Mouse (Mus musculus) adrenal gland, adult 18-20 months (tissue): ENCODE data around the gene Grk5. TPM values are rescaled to one million over a fixed set of nuclear protein-coding genes. Genes with fewer than 3 reads are reported as not detected.
"Not testable (repeated sequence)": the region's sequence is repeated elsewhere in the genome, so short reads cannot be mapped to it uniquely, and the experiment has no call there.

Source experiments
- DNase-seq, 2 experiments: peaks; one replicate each; pipeline ENCODE4 v3.0.0; 2021 to 2022; ENCODE audit warnings: low spot score in 2 of 2
- total RNA-seq, 2 experiments: library from RNA; stranded (reverse); gene quantifications; 1 replicate in 1 of 2; 2 replicates in 1 of 2; pipeline ENCODE4 v1.2.3; 2021

Gene Grk5
- total RNA-seq, 2 experiments from 2014 or later = 23.3 to 47.1 TPM

DNA sequence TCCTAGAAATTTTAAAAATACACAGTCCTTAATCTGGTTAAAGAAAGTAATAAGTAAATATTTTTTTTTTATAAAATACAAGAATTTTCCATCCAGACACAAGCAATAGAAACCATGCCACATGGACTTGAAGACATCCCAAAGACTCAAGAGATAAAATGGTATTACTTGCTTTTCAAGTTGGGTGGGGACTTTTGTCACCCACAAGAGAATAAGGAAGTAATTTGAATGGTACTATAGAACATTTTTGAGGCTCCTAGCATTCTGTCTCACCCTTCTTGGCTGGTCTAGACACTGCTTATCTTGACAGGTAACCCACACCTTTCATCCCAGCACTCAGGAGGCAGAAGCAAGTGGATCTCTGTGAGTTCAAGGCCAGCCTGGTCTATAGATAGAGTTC is 20.8 kb downstream of the Grk5 start:
- DNase-seq = no peak

- no peak for DNase-seq
These were observed 22.1 kb downstream of the Grk5 start for GRCm38 (mm10) chr19:60911653-60912052.

GRCm38 (mm10) chr19:60915236-60915635 is 25.7 kb downstream of the Grk5 start:
- DNase-seq = peak in 1 of 2 experiments; percentile 28

GRCm38 (mm10) chr19:60915862-60916261 is 26.3 kb downstream of the Grk5 start:
- no peak for DNase-seq

- no peak for DNase-seq
These were observed 27.5 kb downstream of the Grk5 start for GRCm38 (mm10) chr19:60916869-60917570.

- not testable (repeated sequence) for DNase-seq
These were observed 35.0 kb downstream of the Grk5 start for GRCm38 (mm10) chr19:60924534-60924933.

DNA sequence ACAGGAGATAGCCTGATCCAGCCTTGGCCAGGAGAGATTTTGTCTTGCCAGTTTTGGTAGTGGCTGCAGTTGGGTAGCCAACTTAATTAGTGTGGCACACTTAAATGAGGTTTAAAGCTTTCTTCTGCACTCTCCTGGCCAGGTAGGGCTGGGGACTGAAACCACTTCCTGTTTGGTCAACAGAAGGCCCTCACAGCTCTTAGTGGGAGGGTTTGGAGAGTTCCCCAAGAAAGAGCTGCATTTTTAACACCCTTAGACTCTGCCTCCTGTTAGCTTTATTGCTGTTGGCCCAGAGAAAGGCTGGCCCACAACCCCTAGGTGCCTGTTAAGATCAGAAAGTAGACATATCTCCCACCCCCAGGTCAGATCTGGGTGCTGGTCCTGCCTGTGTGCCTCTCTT is 45.5 kb downstream of the Grk5 start:
- DNase-seq = no peak

DNA sequence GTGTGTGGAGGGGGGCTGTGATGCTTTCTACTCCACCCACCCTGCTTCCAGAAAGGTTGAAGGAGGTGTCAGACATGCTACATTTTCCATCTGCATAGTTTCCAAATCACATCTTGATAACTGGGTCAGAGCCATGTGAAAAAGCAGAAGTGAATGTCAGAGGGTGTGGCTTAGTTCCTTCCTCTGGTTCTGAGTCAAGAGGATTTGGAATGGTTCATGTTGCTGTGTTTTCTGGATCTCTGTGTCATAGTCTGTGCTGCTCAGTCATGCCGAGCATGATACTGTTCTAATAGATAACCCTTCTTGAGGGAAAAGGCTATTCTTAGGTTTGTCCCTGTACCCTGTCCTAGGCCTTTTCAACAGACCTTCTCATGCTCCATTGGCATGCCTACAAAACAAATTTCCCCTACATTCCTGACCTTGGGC is 50.4 kb downstream of the Grk5 start:
- peak in 1 of 2 experiments; percentile 37 for DNase-seq

- no peak for DNase-seq
These were observed 51.3 kb downstream of the Grk5 start for GRCm38 (mm10) chr19:60940866-60941265.

DNA sequence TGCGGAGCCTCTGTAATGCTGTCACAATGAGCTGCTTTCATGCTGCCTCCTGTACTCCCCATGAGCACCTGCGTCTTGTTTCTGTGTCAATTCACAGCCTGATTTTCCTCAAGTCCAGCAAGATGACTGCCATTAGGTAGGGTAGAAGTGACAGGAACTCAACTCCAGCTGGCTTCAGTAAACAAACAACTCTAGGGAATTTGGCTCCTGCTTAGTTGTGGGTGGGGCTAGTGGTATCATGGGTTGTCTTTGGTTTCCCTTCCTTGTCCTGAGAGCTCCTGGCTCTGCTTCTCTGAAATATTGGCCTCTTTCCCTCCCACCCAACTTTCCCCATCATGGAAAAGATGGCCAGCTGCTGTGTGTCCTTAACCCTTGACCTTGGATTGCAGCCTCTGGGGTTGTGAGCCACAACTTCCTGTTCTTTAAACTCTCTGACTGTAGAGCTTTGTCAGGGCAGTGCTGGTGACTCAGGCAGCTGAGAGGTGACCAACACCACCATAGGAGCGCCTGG is 56.3 kb downstream of the Grk5 start:
- peak; percentile 32 to 42 for DNase-seq

DNA sequence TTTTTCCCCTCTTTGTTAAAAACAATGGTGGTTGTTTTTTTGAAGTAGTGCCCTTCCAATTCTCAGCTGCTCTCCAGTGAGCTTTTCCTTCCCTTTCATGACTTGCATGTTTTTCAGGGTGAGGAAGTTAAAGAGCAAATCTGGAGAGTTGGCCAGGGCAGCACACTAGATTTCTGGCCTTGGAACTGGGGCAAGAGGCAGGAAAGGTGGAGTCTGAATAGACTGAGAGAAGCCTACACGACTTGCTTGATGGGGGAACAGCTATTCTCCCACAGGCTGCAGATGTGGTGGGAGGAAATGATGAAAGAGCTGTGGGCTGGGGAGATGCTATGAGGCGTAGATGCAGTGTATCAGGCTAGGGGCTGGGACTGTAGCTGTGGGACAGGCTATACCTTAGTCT is 57.1 kb downstream of the Grk5 start:
- no peak for DNase-seq

- DNase-seq = no peak
These were observed 59.4 kb downstream of the Grk5 start for GRCm38 (mm10) chr19:60948996-60949395.

- peak in 1 of 2 experiments; percentile 17 for DNase-seq
These were observed 60.7 kb downstream of the Grk5 start for GRCm38 (mm10) chr19:60950056-60950869.

DNA sequence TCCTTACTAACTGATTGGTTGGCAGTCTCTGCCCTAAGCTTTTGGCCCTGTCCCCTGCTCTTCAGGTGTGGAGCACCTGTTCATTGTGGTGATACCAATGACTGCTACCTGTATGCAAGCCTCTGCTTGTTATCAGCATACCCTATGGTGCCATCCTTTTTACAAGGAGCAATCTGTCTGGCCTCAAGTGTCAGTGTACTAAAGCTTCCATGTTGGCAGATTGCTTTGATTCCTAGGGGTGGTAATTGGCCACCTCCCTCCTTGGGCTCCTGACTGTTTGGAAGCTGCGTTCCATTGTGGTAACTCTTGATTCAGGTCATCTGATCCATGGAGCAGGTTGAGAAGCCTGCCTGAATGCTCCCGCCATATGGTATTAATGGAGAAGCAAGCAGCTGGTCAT is 65.6 kb downstream of the Grk5 start:
- DNase-seq = no peak

DNA sequence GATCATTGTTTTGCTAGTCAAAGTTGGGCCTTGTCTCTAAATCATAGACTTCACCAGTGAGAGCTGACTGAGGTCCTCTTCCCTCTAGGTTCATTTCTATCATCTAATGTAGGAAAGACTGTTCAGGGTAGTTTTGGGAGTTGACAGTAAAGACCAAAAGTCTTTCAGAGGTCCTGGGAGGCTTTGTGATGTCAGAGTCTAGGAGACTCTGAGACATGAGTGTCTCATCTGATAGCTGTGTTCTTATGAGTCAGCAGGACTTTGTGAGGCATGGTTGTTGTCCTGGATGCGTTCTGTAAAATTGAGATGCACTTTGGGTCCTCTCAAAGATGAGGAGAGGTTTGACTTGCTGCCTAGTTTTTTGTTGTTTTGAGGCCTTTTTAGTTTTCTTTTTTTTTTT is 66.2 kb downstream of the Grk5 start:
- DNase-seq = no peak

DNA sequence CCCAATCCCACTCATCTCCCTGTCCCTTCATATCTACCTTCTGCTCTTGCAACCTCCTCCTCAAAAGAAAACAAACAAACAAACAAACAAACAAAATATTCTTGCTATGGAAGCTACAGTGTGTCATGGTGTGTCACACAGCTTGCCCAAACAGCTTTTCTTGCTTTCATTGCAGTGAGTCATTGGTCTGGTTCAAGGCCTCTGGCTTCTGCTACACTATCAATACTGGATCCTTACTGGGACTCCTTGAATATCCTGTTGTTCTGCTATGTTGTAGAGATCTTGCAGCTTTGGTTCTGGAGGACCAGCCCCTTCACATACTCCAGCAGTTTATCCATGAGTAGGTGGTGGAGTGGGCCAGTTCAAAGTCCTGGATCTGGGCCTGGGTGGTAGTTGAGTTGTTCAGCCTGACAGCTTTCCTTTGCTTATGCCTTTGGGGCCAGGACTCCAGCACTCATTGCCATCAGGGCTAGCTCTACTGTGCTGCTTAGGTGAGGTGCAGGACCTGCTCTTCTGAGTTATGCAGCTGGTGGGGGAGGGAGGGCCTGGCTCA is 66.7 kb downstream of the Grk5 start:
- DNase-seq = no peak

DNA sequence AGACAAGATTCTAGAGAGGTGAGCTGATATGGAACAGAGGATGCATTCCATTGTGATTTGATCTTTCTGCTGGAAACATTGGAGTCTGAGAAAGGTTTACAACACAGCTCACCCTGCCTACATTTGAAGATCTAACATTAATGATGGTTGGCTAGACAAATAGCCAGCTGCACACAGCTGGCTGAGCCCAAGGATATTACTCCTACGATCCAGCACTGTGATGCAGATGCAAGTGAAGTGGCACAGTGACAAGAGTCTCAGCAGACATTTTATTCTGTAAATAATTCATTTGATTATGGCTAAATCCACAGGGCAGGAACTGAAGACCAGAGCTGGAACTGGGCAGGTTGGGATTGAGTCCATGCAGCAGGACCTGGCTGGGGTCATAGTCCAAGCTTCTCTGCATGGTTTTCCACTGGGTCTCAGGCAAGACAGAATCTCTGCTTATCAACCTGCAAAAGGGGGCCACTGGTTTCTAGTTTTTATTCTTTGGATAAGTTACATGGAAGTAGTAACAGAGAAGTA is 70.2 kb downstream of the Grk5 start:
- DNase-seq = no peak

GRCm38 (mm10) chr19:60962358-60963061 is 73.0 kb downstream of the Grk5 start:
- DNase-seq = no peak

GRCm38 (mm10) chr19:60967909-60968308 is 78.4 kb downstream of the Grk5 start:
- DNase-seq = no peak

GRCm38 (mm10) chr19:60970406-60970805 is 80.9 kb downstream of the Grk5 start:
- DNase-seq = no peak

GRCm38 (mm10) chr19:60971598-60971997 is 82.0 kb downstream of the Grk5 start:
- no peak for DNase-seq
